Mouse (Mus musculus): ENCODE results near the gene Cdk16.
"Not testable (repeated sequence)": the region's sequence is repeated elsewhere in the genome, so short reads cannot be mapped to it uniquely, and the experiment has no call there.

Gene Cdk16

GRCm38 (mm10) chrX:20687519-20688067 lies at the start of gene Cdk16:
TSS of gene Cdk16 (plus strand) at chrX:20687954.
- peak; percentile 95 for DNase-seq

GRCm38 (mm10) chrX:20638141-20638540 lies 49.6 kb upstream of the Cdk16 start:
- DNase-seq: no peak

GRCm38 (mm10) chrX:20644780-20645179 lies 43.0 kb upstream of the Cdk16 start:
- DNase-seq: no peak

- DNase-seq: no peak
These were observed 30.2 kb upstream of the Cdk16 start for GRCm38 (mm10) chrX:20657593-20657992.

GRCm38 (mm10) chrX:20658026-20658652 lies 29.6 kb upstream of the Cdk16 start, which contains the start of gene Uba1:
TSS of gene Uba1 (plus strand) at chrX:20658326.
- DNase-seq: peak; percentile 82

GRCm38 (mm10) chrX:20658891-20659406 lies 28.8 kb upstream of the Cdk16 start:
- peak; percentile 28 for DNase-seq

- DNase-seq: peak; percentile 20
These were observed 25.4 kb upstream of the Cdk16 start for GRCm38 (mm10) chrX:20662317-20662715.

GRCm38 (mm10) chrX:20662716-20663443 lies 24.9 kb upstream of the Cdk16 start:
- DNase-seq: peak; percentile 89

- peak; percentile 19 for DNase-seq
These were observed 24.3 kb upstream of the Cdk16 start for GRCm38 (mm10) chrX:20663444-20663790.

- DNase-seq: peak; percentile 91
These were observed 354 bp downstream of the Cdk16 start for GRCm38 (mm10) chrX:20688068-20688547.

- DNase-seq: peak; percentile 82
These were observed 861 bp downstream of the Cdk16 start for GRCm38 (mm10) chrX:20688615-20689014.

- DNase-seq: peak; percentile 78
These were observed 3.8 kb downstream of the Cdk16 start for GRCm38 (mm10) chrX:20691566-20691965.

- no peak for DNase-seq
These were observed 4.9 kb downstream of the Cdk16 start for GRCm38 (mm10) chrX:20692616-20693015.

GRCm38 (mm10) chrX:20695842-20696241 lies 8.1 kb downstream of the Cdk16 start:
- DNase-seq: no peak

GRCm38 (mm10) chrX:20703741-20704290 lies 16.1 kb downstream of the Cdk16 start, which contains the start of gene Usp11:
TSS of gene Usp11 (plus strand) at chrX:20703906.
- peak; percentile 62 for DNase-seq

- DNase-seq: peak; percentile 91
These were observed 16.7 kb downstream of the Cdk16 start for GRCm38 (mm10) chrX:20704295-20705082.

GRCm38 (mm10) chrX:20705083-20705402 lies 17.3 kb downstream of the Cdk16 start:
- DNase-seq: no peak

GRCm38 (mm10) chrX:20728681-20729080 lies 40.9 kb downstream of the Cdk16 start:
- DNase-seq: no peak

GRCm38 (mm10) chrX:20730048-20730447 lies 42.3 kb downstream of the Cdk16 start:
- DNase-seq: not testable (repeated sequence)

- DNase-seq: no peak
These were observed 48.7 kb downstream of the Cdk16 start for GRCm38 (mm10) chrX:20736479-20736878.

- no peak for DNase-seq
These were observed 61.1 kb downstream of the Cdk16 start for GRCm38 (mm10) chrX:20748829-20749228.

All from cerebellum, adult 9-11 months (tissue).